Mouse (Mus musculus): ENCODE data around the gene Stoml3. TPM values are rescaled to one million over a fixed set of nuclear protein-coding genes. Genes with fewer than 3 reads are reported as not detected.

Gene Stoml3
- polyA plus RNA-seq, 1 experiment from 2014 or later = not detected

DNA sequence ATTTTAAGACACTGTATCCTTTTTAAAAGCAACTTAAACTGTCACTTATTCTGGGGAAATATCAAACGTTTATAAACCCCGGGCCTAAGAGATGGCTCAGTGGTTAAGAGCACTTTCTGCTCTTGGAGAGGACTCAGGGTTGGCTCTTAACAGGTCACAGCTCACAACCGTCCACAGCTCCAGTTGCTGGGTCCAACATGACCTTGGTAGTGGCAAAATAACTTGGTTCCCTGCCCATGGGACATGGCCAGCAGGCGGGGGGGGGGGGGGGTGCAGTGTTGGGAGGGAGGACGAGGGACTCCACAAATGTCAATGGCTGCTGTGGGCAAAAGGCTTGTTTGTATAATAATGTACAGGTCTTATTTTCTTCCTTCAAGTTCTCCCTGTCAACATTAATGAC lies 21.1 kb upstream of the Stoml3 start:
- Histone ChIP-seq H3K9ac (ENCODE audit: low read length) (no peak overlapping the region), H3K27me3 (ENCODE audit: control insufficient read depth, insufficient read depth, low read length) (no peaks in the 10 kb centered on the region), H3K36me3 (ENCODE audit: control insufficient read depth, insufficient read depth) (peaks cover 17% of the 10 kb centered on the region), H3K4me3 (ENCODE audit: low read length) (no peak overlapping the region), H3K4me2 (ENCODE audit: low read depth, low read length) (no peak overlapping the region), H3K9me3 (replicated peaks; ENCODE audit: control insufficient read depth, low read length) (no peaks in the 10 kb centered on the region), H3K4me1 (ENCODE audit: control insufficient read depth, insufficient read depth, low read length) (peaks cover 19% of the 10 kb centered on the region), H3K27ac (ENCODE audit: low read length) (no peak overlapping the region)
- ATAC-seq (replicated peaks; ENCODE audit: extremely low read depth, insufficient read depth, low FRiP score) = no peak
- 64% methylated on average over 5 of the region's 5 CpGs for WGBS

DNA sequence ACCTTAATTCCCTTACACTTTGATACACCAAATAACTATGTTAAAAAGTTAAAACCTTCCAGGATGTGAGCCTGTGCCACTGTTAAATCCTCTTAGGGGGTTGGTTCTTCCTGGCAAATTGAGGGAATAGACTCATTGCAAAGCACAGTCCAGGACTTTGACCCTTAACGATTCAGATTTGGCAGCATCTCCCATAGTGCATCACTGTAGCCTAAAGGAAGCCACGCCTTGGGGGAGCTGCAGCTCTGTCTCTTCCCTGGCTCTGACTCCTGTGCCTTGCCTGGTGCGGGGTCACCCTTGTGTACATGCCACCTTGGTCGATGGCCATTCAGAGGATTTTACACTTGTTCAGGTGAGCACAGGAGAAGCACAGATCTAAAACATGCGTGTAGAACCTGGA lies 18.8 kb upstream of the Stoml3 start:
- Histone ChIP-seq H3K4me2 (ENCODE audit: low read depth, low read length) (no peak overlapping the region), H3K27me3 (ENCODE audit: control insufficient read depth, insufficient read depth, low read length) (no peaks in the 10 kb centered on the region), H3K27ac (ENCODE audit: low read length) (no peak overlapping the region), H3K4me3 (ENCODE audit: low read length) (no peak overlapping the region), H3K4me1 (ENCODE audit: control insufficient read depth, insufficient read depth, low read length) (peaks cover 18% of the 10 kb centered on the region), H3K9ac (ENCODE audit: low read length) (no peak overlapping the region), H3K9me3 (replicated peaks; ENCODE audit: control insufficient read depth, low read length) (no peaks in the 10 kb centered on the region), H3K36me3 (ENCODE audit: control insufficient read depth, insufficient read depth) (peaks cover 38% of the 10 kb centered on the region)
- WGBS = 87% methylated on average over 5 of the region's 5 CpGs
- ATAC-seq (replicated peaks; ENCODE audit: extremely low read depth, insufficient read depth, low FRiP score) = no peak

DNA sequence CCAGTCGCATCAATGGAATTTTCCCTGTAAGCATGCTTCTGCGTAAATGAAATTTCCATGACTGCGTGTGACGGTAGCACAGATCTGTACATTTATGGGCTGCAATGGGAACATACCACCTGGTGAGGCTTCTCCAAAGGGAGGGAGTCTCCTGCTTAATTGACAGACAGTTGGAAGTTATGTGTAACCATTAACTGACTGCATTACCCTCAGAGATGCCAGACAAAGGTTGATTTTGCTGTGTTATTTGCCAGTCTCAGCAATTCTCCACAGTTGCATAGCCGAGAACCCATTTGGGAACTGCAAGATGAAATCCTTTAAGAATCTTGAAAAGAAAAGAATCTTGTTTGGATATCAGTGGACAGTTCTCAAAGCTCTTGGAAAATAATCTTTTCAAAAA lies 16.4 kb upstream of the Stoml3 start:
- WGBS = 99% methylated on average over 5 of the region's 5 CpGs
- no peak overlapping the region for H3K4me2 ChIP-seq (ENCODE audit: low read depth, low read length)
- H3K36me3 ChIP-seq (ENCODE audit: control insufficient read depth, insufficient read depth) = peaks cover 50% of the 10 kb centered on the region
- no peaks in the 10 kb centered on the region for H3K27me3 ChIP-seq (ENCODE audit: control insufficient read depth, insufficient read depth, low read length)
- no peak overlapping the region for H3K4me3 ChIP-seq (ENCODE audit: low read length)
- no peaks in the 10 kb centered on the region for H3K9me3 ChIP-seq (replicated peaks; ENCODE audit: control insufficient read depth, low read length)
- no peaks in the 10 kb centered on the region for H3K4me1 ChIP-seq (ENCODE audit: control insufficient read depth, insufficient read depth, low read length)
- no peak overlapping the region for H3K9ac ChIP-seq (ENCODE audit: low read length)
- ATAC-seq (replicated peaks; ENCODE audit: extremely low read depth, insufficient read depth, low FRiP score) = no peak
- H3K27ac ChIP-seq (ENCODE audit: low read length) = no peak overlapping the region

DNA sequence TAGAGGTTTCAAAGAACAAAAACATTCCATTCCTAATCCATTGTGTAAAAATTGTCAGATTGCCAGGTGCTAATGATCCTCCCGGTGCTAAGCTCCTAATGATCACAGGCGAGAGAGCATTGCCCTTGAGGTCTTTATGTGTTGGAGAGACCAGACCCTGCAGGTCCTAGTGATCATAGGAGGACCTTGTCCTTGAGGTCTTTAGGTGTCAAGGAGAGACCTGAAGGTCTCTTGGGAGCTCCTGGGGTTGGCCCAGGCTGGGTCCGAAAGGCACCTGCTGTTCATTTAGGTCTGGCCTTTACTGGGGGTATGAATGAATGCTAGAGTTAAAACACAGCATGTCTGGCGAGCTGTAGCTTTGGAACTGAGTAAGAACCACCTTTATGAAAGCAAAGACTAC lies 14.3 kb upstream of the Stoml3 start:
- 74% methylated on average over 4 of the region's 4 CpGs for WGBS
- H3K9me3 ChIP-seq (replicated peaks; ENCODE audit: control insufficient read depth, low read length) = no peaks in the 10 kb centered on the region
- ATAC-seq (replicated peaks; ENCODE audit: extremely low read depth, insufficient read depth, low FRiP score) = no peak
- peaks cover 65% of the 10 kb centered on the region for H3K36me3 ChIP-seq (ENCODE audit: control insufficient read depth, insufficient read depth)
- no peak overlapping the region for H3K4me2 ChIP-seq (ENCODE audit: low read depth, low read length)
- no peaks in the 10 kb centered on the region for H3K27me3 ChIP-seq (ENCODE audit: control insufficient read depth, insufficient read depth, low read length)
- H3K4me1 ChIP-seq (ENCODE audit: control insufficient read depth, insufficient read depth, low read length) = no peaks in the 10 kb centered on the region
- no peak overlapping the region for H3K4me3 ChIP-seq (ENCODE audit: low read length)
- no peak overlapping the region for H3K27ac ChIP-seq (ENCODE audit: low read length)
- H3K9ac ChIP-seq (ENCODE audit: low read length) = no peak overlapping the region

DNA sequence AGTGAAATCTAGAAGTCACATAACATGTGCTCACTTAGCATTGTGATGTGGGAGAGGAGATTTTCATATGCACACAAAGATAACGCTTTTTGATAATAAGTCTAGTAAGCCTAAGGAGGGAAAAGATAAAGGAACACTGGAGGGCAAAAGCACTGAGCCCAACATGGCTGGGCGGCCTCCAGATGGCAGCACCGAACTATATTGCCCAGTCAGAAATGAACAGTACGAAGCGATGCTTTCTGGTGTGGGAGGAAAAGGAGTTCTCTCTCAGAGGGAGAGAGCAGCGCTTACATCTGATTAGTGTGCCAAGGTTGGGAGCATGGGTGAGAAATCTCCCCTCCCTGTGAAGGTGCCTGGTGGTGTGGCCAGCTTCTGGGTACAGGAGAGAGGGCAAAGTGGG lies 12.6 kb upstream of the Stoml3 start:
- Histone ChIP-seq H3K27me3 (ENCODE audit: control insufficient read depth, insufficient read depth, low read length) (no peaks in the 10 kb centered on the region), H3K9me3 (replicated peaks; ENCODE audit: control insufficient read depth, low read length) (no peaks in the 10 kb centered on the region), H3K4me2 (ENCODE audit: low read depth, low read length) (no peak overlapping the region), H3K36me3 (ENCODE audit: control insufficient read depth, insufficient read depth) (peaks cover 71% of the 10 kb centered on the region), H3K27ac (ENCODE audit: low read length) (no peak overlapping the region), H3K9ac (ENCODE audit: low read length) (no peak overlapping the region), H3K4me1 (ENCODE audit: control insufficient read depth, insufficient read depth, low read length) (no peaks in the 10 kb centered on the region), H3K4me3 (ENCODE audit: low read length) (no peak overlapping the region)
- ATAC-seq (replicated peaks; ENCODE audit: extremely low read depth, insufficient read depth, low FRiP score) = no peak
- WGBS = 56% methylated on average over 6 of the region's 6 CpGs

DNA sequence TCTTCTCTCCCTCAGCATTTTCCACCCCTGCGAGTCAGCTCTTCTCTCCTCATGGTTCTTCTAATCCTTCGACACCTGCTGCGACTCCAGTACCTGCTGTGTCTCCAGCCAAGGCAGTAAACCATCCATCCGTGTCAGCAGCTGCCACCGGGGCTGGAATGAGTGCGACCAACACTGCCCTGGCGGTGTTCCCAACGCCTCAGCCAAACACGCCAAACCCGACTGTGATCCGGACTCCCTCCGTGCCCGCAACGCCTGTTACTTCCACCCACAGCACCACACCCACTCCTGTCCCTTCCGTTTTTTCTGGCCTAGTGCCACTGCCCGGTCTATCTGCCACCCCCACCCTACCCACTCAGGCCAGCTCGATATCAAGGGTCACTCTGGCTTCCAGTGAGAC lies 11.0 kb upstream of the Stoml3 start:
- Histone ChIP-seq H3K4me2 (ENCODE audit: low read depth, low read length) (no peak overlapping the region), H3K4me1 (ENCODE audit: control insufficient read depth, insufficient read depth, low read length) (no peaks in the 10 kb centered on the region), H3K27me3 (ENCODE audit: control insufficient read depth, insufficient read depth, low read length) (no peaks in the 10 kb centered on the region), H3K27ac (ENCODE audit: low read length) (no peak overlapping the region), H3K36me3 (ENCODE audit: control insufficient read depth, insufficient read depth) (peaks cover 68% of the 10 kb centered on the region), H3K9ac (ENCODE audit: low read length) (no peak overlapping the region), H3K9me3 (replicated peaks; ENCODE audit: control insufficient read depth, low read length) (no peaks in the 10 kb centered on the region), H3K4me3 (ENCODE audit: low read length) (no peak overlapping the region)
- ATAC-seq (replicated peaks; ENCODE audit: extremely low read depth, insufficient read depth, low FRiP score) = no peak
- WGBS = 79% methylated on average over 17 of the region's 17 CpGs

DNA sequence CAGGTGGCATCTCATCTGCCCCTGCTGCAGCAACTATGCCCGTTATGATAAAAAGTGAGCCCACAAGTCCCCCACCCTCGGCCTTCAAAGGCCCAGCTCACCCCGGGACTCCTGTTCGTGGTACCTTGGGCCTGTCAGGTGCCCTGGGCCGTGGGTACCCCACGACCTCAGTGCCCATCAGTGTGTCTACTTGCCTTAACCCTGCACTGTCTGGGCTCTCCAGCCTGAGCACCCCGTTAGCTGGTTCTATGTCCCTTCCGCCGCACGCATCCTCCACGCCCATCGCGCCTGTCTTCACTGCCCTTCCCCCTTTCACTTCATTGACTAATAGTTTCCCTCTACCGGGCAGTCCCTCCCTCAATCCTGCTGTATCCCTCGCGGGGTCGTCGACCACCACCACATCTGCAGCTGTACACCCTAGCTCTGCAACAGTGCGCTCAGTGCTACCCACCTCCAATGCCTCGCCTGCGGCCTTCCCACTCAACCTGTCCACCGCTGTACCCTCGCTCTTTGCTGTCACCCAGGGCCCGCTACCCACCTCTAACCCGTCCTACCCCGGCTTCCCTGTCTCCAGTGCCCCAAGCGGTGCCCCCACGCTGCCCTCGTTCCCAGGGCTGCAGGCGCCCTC lies 9.9 kb upstream of the Stoml3 start:
- Histone ChIP-seq H3K4me3 (ENCODE audit: low read length) (no peak overlapping the region), H3K36me3 (ENCODE audit: control insufficient read depth, insufficient read depth) (peaks cover 58% of the 10 kb centered on the region), H3K9ac (ENCODE audit: low read length) (no peak overlapping the region), H3K27ac (ENCODE audit: low read length) (no peak overlapping the region), H3K4me1 (ENCODE audit: control insufficient read depth, insufficient read depth, low read length) (no peaks in the 10 kb centered on the region), H3K4me2 (ENCODE audit: low read depth, low read length) (no peak overlapping the region), H3K27me3 (ENCODE audit: control insufficient read depth, insufficient read depth, low read length) (no peaks in the 10 kb centered on the region), H3K9me3 (replicated peaks; ENCODE audit: control insufficient read depth, low read length) (no peaks in the 10 kb centered on the region)
- no peak for ATAC-seq (replicated peaks; ENCODE audit: extremely low read depth, insufficient read depth, low FRiP score)
- 95% methylated on average over 30 of the region's 30 CpGs for WGBS

DNA sequence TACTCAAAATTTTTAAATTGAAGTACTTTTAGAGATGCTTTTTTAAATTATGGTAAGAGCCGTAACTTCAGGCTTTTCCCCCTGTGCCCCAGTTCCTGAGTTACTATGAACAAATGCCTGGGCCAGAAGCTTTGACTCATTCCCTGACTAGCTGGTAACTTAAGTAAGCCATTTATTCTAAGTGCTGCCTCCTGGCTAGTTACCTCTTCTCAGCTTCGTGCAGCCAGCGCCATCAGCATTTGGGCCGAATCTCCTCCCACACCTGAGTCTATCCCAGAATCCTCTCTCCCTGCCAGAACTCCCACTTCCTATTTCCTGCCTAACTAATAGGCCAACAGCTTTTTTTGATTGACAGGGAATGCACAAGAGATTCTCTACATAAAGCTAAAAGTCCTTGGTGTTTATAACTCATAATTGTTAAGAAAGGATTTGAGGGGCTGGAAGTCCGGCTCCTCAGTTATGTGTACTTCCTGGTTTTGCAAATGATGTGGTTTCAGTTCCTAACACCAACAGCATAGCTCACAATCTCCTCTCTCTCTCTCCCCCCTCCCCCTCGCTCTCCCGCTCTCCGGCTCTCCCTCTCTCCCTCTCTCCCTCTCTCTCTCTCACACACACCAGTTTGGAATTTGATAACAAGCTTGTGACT lies 4.9 kb upstream of the Stoml3 start:
- no peaks in the 10 kb centered on the region for H3K9me3 ChIP-seq (replicated peaks; ENCODE audit: control insufficient read depth, low read length)
- no peak overlapping the region for H3K4me3 ChIP-seq (ENCODE audit: low read length)
- 74% methylated on average over 8 of the region's 8 CpGs for WGBS
- H3K36me3 ChIP-seq (ENCODE audit: control insufficient read depth, insufficient read depth) = peaks cover 27% of the 10 kb centered on the region
- no peaks in the 10 kb centered on the region for H3K27me3 ChIP-seq (ENCODE audit: control insufficient read depth, insufficient read depth, low read length)
- H3K9ac ChIP-seq (ENCODE audit: low read length) = no peak overlapping the region
- no peak overlapping the region for H3K4me2 ChIP-seq (ENCODE audit: low read depth, low read length)
- no peak overlapping the region for H3K27ac ChIP-seq (ENCODE audit: low read length)
- peaks cover 12% of the 10 kb centered on the region for H3K4me1 ChIP-seq (ENCODE audit: control insufficient read depth, insufficient read depth, low read length)
- no peak for ATAC-seq (replicated peaks; ENCODE audit: extremely low read depth, insufficient read depth, low FRiP score)

DNA sequence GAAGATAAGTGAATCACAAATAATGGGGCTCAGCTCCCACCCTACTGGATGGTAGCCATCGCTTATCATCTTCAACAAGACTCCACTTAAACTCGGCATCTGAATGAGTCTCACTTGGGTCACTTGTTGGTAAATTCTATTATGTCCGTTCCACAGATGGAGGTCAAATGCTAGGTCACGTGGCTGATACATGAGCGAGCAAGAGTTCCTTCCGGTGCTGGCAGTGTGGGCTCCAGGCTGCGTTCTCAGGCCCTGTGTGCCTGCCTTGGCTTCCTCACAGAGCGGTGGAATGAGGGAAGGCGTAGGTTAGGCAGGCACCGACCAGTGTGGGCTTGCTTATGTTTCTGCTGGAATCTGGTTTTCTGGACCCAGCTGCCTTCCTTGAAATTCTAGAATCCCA lies 1.9 kb upstream of the Stoml3 start:
- peaks cover 12% of the 10 kb centered on the region for H3K4me1 ChIP-seq (ENCODE audit: control insufficient read depth, insufficient read depth, low read length)
- H3K4me3 ChIP-seq (ENCODE audit: low read length) = no peak overlapping the region
- 56% methylated on average over 10 of the region's 10 CpGs for WGBS
- H3K4me2 ChIP-seq (ENCODE audit: low read depth, low read length) = no peak overlapping the region
- H3K9ac ChIP-seq (ENCODE audit: low read length) = no peak overlapping the region
- ATAC-seq (replicated peaks; ENCODE audit: extremely low read depth, insufficient read depth, low FRiP score) = peak; percentile 49; the same call in 1 of the 2 replicates
- no peaks in the 10 kb centered on the region for H3K9me3 ChIP-seq (replicated peaks; ENCODE audit: control insufficient read depth, low read length)
- H3K27me3 ChIP-seq (ENCODE audit: control insufficient read depth, insufficient read depth, low read length) = no peaks in the 10 kb centered on the region
- peaks cover 6% of the 10 kb centered on the region for H3K36me3 ChIP-seq (ENCODE audit: control insufficient read depth, insufficient read depth)
- H3K27ac ChIP-seq (ENCODE audit: low read length) = peak overlapping the region; percentile 61
